In the genomic region with DNA sequence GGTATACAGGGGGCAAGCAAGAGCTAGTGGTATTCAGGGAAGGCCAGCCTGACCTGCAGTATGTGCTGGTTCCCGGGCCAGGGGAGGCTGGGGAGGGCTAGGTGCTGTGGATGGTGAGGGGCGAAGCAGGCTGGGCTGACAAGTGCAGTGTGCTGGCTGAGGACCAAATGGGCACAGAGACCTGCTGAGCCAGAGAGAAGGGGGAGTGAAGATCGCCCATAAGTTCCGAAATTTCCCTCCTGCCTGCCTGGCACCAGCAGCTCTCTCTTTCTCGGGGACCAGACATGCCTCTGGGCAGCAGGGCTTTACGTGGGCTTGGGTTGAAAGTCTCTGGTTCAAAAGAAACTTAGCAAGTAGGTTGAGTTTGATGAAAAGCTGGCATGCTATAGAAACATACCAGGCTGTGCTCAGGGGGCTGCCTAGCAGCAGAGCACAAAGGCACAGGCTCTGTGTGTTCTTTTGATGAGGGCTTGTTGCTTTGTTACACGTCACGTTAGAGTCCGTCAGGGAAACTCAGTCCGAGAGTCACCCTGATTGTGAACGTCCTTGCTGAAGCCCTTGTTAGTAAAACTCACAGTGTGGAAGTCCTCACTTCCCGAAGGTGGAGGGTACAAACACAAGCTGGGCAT, we compare ENCODE assay signal across 22 mouse cellular contexts. TPM values are rescaled to one million over a fixed set of nuclear protein-coding genes. Genes with fewer than 3 reads are reported as not detected.
DNase-seq lines count a peak whose midpoint lies in the region; ATAC-seq and TF ChIP-seq lines count a peak whose summit lies in the region.
"Had no signal": no experiment of that assay in that cellular context is flagged by ENCODE, and none has a peak within 500 bp of the region (broad histone marks: within the 10 kb centered on the region; RNA-seq: fewer than 3 reads in every experiment).

No protein-coding gene starts in this region.

- H3K27me3 ChIP-seq in forebrain, embryonic 10.5 days (ENCODE audit: poor library complexity, severe bottlenecking): no peaks in the 10 kb centered on the region
- H3K27me3 ChIP-seq in forebrain, embryonic 15.5 days: no peaks in the 10 kb centered on the region
- no peaks in the 10 kb centered on the region for H3K27me3 ChIP-seq in midbrain, embryonic 14.5 days (ENCODE audit: control insufficient read depth, insufficient read depth, low read length)
- H3K27me3 ChIP-seq: heart, embryonic 13.5 days had no signal

- 84% methylated on average over 12 of the region's 12 CpGs for WGBS in forebrain, embryonic 10.5 days
- 40% methylated on average over 12 of the region's 12 CpGs for WGBS in forebrain, embryonic 15.5 days
- 43% methylated on average over 12 of the region's 12 CpGs for WGBS in midbrain, embryonic 14.5 days
- WGBS in lung, adult 2 months: 90% methylated on average over 12 of the region's 12 CpGs

- peak; percentile 34 to 57 for DNase-seq in layer of hippocampus, postnatal 10 days (ENCODE audit: low spot score in 2 of 2)
- no peak for DNase-seq in layer of hippocampus, postnatal 25 days (ENCODE audit: extremely low spot score in 1 of 2, low spot score in 1 of 2)
- no peak for DNase-seq in forebrain, embryonic 10.5 days (ENCODE audit: extremely low spot score, low spot score)
- peak; percentile 48 for DNase-seq in midbrain, embryonic 14.5 days
- DNase-seq in lung, adult 2 months: no peak
- no peak for DNase-seq in embryo, embryonic 9.5 days (ENCODE audit: extremely low spot score)
- no peak for DNase-seq in adrenal gland, postnatal 4 days (ENCODE audit: low spot score in 2 of 2)
- DNase-seq: adrenal gland, postnatal 10 days; B cell, adult 2 months; cerebellum, adult 8-10 months; gastrocnemius, adult 2 months; heart, adult 11 months; heart, postnatal 36 days; kidney, postnatal 10 days; liver; liver, postnatal 0 days; lung, postnatal 4 days; thymus, adult 18-20 months had no signal

- H3K9me3 ChIP-seq in forebrain, embryonic 10.5 days: no peaks in the 10 kb centered on the region
- H3K9me3 ChIP-seq in forebrain, embryonic 15.5 days: no peaks in the 10 kb centered on the region
- no peaks in the 10 kb centered on the region for H3K9me3 ChIP-seq in midbrain, embryonic 14.5 days (ENCODE audit: control insufficient read depth, low read length)
- H3K9me3 ChIP-seq: heart, embryonic 13.5 days had no signal

- peak; percentile 79 for ATAC-seq in forebrain, embryonic 15.5 days (replicated peaks)
- no peak for ATAC-seq in midbrain, embryonic 14.5 days (ENCODE audit: low FRiP score, low TSS enrichment)
- ATAC-seq: intestine, embryonic 16.5 days; liver, postnatal 0 days had no signal

- H3K4me2 ChIP-seq in forebrain, embryonic 15.5 days (replicated peaks): no peak overlapping the region
- no peak overlapping the region for H3K4me2 ChIP-seq in midbrain, embryonic 14.5 days (ENCODE audit: low read length)
- H3K4me2 ChIP-seq: heart, embryonic 13.5 days had no signal

- no peak overlapping the region for H3K9ac ChIP-seq in forebrain, embryonic 15.5 days (replicated peaks)
- H3K9ac ChIP-seq in midbrain, embryonic 14.5 days (replicated peaks; ENCODE audit: low read length): no peak overlapping the region
- H3K9ac ChIP-seq: heart, embryonic 13.5 days; liver, postnatal 0 days had no signal

- H3K36me3 ChIP-seq in forebrain, embryonic 10.5 days (replicated peaks): peaks cover 100% of the 10 kb centered on the region
- peaks cover 90% of the 10 kb centered on the region for H3K36me3 ChIP-seq in forebrain, embryonic 15.5 days
- peaks cover 97% of the 10 kb centered on the region for H3K36me3 ChIP-seq in midbrain, embryonic 14.5 days (ENCODE audit: control insufficient read depth, insufficient read depth, low read length)

- no peak for TF ChIP-seq POLR2A in lung, adult 2 months (IDR thresholded peaks at IDR 0.05; ENCODE audit: borderline replicate concordance, extremely low read depth, low read depth, low read length)

- peaks cover 5% of the 10 kb centered on the region; the same call in 1 of the 2 replicates for H3K4me1 ChIP-seq in forebrain, embryonic 10.5 days
- peaks cover 9% of the 10 kb centered on the region; the same call in 1 of the 2 replicates for H3K4me1 ChIP-seq in forebrain, embryonic 15.5 days
- no peaks in the 10 kb centered on the region for H3K4me1 ChIP-seq in midbrain, embryonic 14.5 days (ENCODE audit: control insufficient read depth, insufficient read depth, low read length)
- no peaks in the 10 kb centered on the region for H3K4me1 ChIP-seq in lung, adult 2 months (ENCODE audit: control insufficient read depth, insufficient read depth, low read length)
- H3K4me1 ChIP-seq: heart, embryonic 13.5 days had no signal

- H3K4me3 ChIP-seq in forebrain, embryonic 10.5 days: no peak overlapping the region
- no peak overlapping the region for H3K4me3 ChIP-seq in forebrain, embryonic 15.5 days
- no peak overlapping the region for H3K4me3 ChIP-seq in midbrain, embryonic 14.5 days (replicated peaks; ENCODE audit: low read depth, low read length)
- no peak overlapping the region for H3K4me3 ChIP-seq in lung, adult 2 months (replicated peaks; ENCODE audit: extremely low read depth, low read depth, low read length)
- H3K4me3 ChIP-seq: gastrocnemius, adult 2 months; heart, embryonic 13.5 days had no signal

- peak overlapping the region; percentile 49; the same call in 1 of the 2 replicates for H3K27ac ChIP-seq in forebrain, embryonic 10.5 days
- peak overlapping the region; percentile 62 for H3K27ac ChIP-seq in forebrain, embryonic 15.5 days (replicated peaks)
- 0 out of 2 replicates have a peak overlapping the region, but pooled peaks have one; percentile 37 for H3K27ac ChIP-seq in midbrain, embryonic 14.5 days (replicated peaks; ENCODE audit: low read depth, low read length)
- H3K27ac ChIP-seq: gastrocnemius, adult 2 months; heart, embryonic 13.5 days had no signal

- no peak for TF ChIP-seq CTCF in lung, adult 2 months (IDR thresholded peaks at IDR 0.05; ENCODE audit: insufficient read depth, low read length)

RNA-seq across cellular contexts. Expression of a gene that starts 12.4 kb away (rescaled TPM):
- 10 to 100 TPM; 81.3 to 85.9 TPM for total RNA-seq in layer of hippocampus, postnatal 10 days (2021)
- 10 to 100 TPM; 86.0 to 86.2 TPM for total RNA-seq in layer of hippocampus, postnatal 25 days (2021)
- 23.3 and 27.0 TPM in 2 replicates for polyA plus RNA-seq in forebrain, embryonic 10.5 days (2016; fragmentation: Nextera tagmentation; extraction: Ambion mirVana)
- polyA plus RNA-seq in forebrain, embryonic 15.5 days (2015; fragmentation: Nextera tagmentation; extraction: Ambion mirVana): 22.6 and 25.1 TPM in 2 replicates
- polyA plus RNA-seq in midbrain, embryonic 14.5 days (2014; fragmentation: Nextera tagmentation; extraction: Ambion mirVana): 30.6 and 34.8 TPM in 2 replicates
- 17.3 and 20.2 TPM in 2 replicates for polyA plus RNA-seq in lung, adult 2 months (2012; rRNA removed)
- 10 to 100 TPM; 66.3 to 67.1 TPM for total RNA-seq in adrenal gland, postnatal 4 days (2021)

RNA-seq across cellular contexts. Expression of a gene that starts 16.2 kb away (rescaled TPM):
- 1 to 10 TPM; 7.8 to 8.4 TPM for total RNA-seq in layer of hippocampus, postnatal 10 days (2021)
- 10 to 100 TPM in 1 of 2 experiments, 1 to 10 TPM in 1; 9.1 to 10.0 TPM for total RNA-seq in layer of hippocampus, postnatal 25 days (2021)
- 27.1 and 27.3 TPM in 2 replicates for polyA plus RNA-seq in forebrain, embryonic 10.5 days (2016; fragmentation: Nextera tagmentation; extraction: Ambion mirVana)
- polyA plus RNA-seq in forebrain, embryonic 15.5 days (2015; fragmentation: Nextera tagmentation; extraction: Ambion mirVana): 18.4 and 19.0 TPM in 2 replicates
- 14.7 and 15.9 TPM in 2 replicates for polyA plus RNA-seq in midbrain, embryonic 14.5 days (2014; fragmentation: Nextera tagmentation; extraction: Ambion mirVana)
- 13.6 and 18.0 TPM in 2 replicates for polyA plus RNA-seq in lung, adult 2 months (2012; rRNA removed)
- 10 to 100 TPM; 18.2 to 19.6 TPM for total RNA-seq in adrenal gland, postnatal 4 days (2021)

RNA-seq across cellular contexts. Expression of a gene that starts 39.5 kb away (rescaled TPM):
- under 1 TPM; 0.20 to 0.21 TPM for total RNA-seq in layer of hippocampus, postnatal 10 days (2021)
- under 1 TPM; 0.27 to 0.45 TPM for total RNA-seq in layer of hippocampus, postnatal 25 days (2021)
- polyA plus RNA-seq in forebrain, embryonic 10.5 days (2016; fragmentation: Nextera tagmentation; extraction: Ambion mirVana): 0.18 and 0.29 TPM in 2 replicates
- polyA plus RNA-seq in forebrain, embryonic 15.5 days (2015; fragmentation: Nextera tagmentation; extraction: Ambion mirVana): 0.33 and 0.38 TPM in 2 replicates
- 0.26 and 0.41 TPM in 2 replicates for polyA plus RNA-seq in midbrain, embryonic 14.5 days (2014; fragmentation: Nextera tagmentation; extraction: Ambion mirVana)
- polyA plus RNA-seq in lung, adult 2 months (2012; rRNA removed): 1.5 TPM in 2 replicates
- total RNA-seq in adrenal gland, postnatal 4 days (2021): 1 to 10 TPM; 1.3 to 1.5 TPM
- total RNA-seq: neutrophil, adult 5-6 weeks had no signal

Comparison
In these comparisons a context has a peak if more than half of its experiments do, and no peak if none do; other contexts are left out.
1. DNase-seq: peak in layer of hippocampus, postnatal 10 days (2 of 2) and midbrain, embryonic 14.5 days (single experiment); none in layer of hippocampus, postnatal 25 days (0 of 2), forebrain, embryonic 10.5 days (single experiment), lung, adult 2 months (single experiment), embryo, embryonic 9.5 days (single experiment) and adrenal gland, postnatal 4 days (0 of 2).
2. Peak in every context shown above with its lines, with median percentiles within 50 percentile points of each other: H3K27ac ChIP-seq.